Mouse (Mus musculus): Measurements from ENCODE around the gene Tufm. TPM values are rescaled to one million over a fixed set of nuclear protein-coding genes. Genes with fewer than 3 reads are reported as not detected.

Gene Tufm
- polyA plus RNA-seq, 1 experiment from 2014 or later, result 136 TPM

DNA sequence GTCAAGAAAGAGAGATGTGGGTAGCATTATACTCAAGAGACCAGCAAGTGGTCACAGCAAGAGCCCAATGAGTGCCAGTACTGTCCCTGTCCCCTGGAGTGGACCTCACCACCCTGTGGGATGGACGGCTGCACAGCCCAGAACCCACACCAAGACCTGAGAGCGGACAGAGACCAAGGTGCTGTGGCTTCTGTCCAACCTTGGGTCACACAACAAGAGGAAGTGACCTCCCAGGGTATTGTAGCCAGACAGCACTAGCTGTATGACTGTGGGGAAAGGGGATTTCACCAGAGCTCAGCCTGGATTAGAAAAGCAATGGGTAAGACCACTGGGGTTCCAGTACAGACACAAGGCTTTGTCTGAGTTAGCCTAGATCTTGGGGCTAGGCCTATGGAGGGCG is 34.9 kb upstream of the Tufm start:
- ATAC-seq, result no peak
- Histone ChIP-seq H3K4me3 (ENCODE audit: low read length) (no peak overlapping the region), H3K9me3 (ENCODE audit: control insufficient read depth, low read length) (no peaks in the 10 kb centered on the region), H3K27ac (ENCODE audit: low read depth, low read length) (no peak overlapping the region), H3K9ac (ENCODE audit: low read depth, low read length) (no peak overlapping the region), H3K4me2 (ENCODE audit: low read length) (no peak overlapping the region), H3K27me3 (replicated peaks; ENCODE audit: control insufficient read depth, insufficient read depth, low read length) (no peaks in the 10 kb centered on the region), H3K4me1 (ENCODE audit: control insufficient read depth, insufficient read depth, low read depth, low read length) (no peaks in the 10 kb centered on the region), H3K36me3 (ENCODE audit: control insufficient read depth, insufficient read depth, low read length) (peaks cover 4% of the 10 kb centered on the region; the same call in 1 of the 2 replicates)
- WGBS, result 91% methylated on average over 3 of the region's 3 CpGs

DNA sequence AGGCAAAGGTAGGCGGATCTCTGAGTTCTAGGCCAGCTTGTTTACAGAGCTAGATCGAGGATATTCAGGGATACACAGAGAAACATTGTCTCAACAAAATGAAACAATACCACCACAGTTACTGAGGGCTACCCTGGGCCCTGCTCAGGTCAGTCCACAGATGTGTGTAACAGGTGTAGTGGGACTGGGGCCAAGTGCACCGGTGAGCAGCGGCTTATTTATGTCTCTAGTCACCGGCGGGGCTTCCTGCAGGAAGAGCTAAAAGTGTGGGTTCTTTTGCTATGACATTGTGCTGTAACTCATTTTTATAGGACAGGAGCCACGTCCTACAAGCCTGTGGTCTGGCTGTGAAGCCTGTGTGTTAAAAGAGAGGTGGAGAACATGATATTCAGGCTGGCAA is 33.3 kb upstream of the Tufm start:
- H3K4me1 ChIP-seq (ENCODE audit: control insufficient read depth, insufficient read depth, low read depth, low read length), result no peaks in the 10 kb centered on the region
- no peaks in the 10 kb centered on the region for H3K27me3 ChIP-seq (replicated peaks; ENCODE audit: control insufficient read depth, insufficient read depth, low read length)
- H3K4me3 ChIP-seq (ENCODE audit: low read length), result no peak overlapping the region
- H3K27ac ChIP-seq (ENCODE audit: low read depth, low read length), result no peak overlapping the region
- no peak overlapping the region for H3K4me2 ChIP-seq (ENCODE audit: low read length)
- ATAC-seq, result no peak
- no peaks in the 10 kb centered on the region for H3K36me3 ChIP-seq (ENCODE audit: control insufficient read depth, insufficient read depth, low read length)
- H3K9me3 ChIP-seq (ENCODE audit: control insufficient read depth, low read length), result no peaks in the 10 kb centered on the region
- 77% methylated on average over 7 of the region's 7 CpGs for WGBS
- no peak overlapping the region for H3K9ac ChIP-seq (ENCODE audit: low read depth, low read length)

DNA sequence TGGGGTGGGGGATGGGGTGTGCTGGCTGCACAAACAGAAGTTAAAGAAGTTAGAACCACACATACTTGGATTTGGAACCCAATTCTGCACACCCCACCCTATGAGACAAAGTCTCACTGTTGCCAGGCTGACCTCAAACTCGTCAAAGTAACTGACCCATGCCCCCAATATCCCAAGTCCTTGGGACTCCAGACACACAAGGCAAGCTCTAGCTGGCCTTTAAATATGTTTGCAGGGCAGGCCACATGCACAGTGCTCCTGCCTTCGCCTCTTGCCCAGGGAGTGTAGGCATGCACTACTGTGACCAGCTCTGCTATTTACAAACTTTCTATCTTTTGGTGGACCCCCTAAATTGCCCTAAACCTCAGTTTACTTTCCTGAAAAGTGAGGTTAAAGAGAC is 31.9 kb upstream of the Tufm start:
- Histone ChIP-seq H3K4me3 (ENCODE audit: low read length) (no peak overlapping the region), H3K9ac (ENCODE audit: low read depth, low read length) (no peak overlapping the region), H3K4me1 (ENCODE audit: control insufficient read depth, insufficient read depth, low read depth, low read length) (no peaks in the 10 kb centered on the region), H3K36me3 (ENCODE audit: control insufficient read depth, insufficient read depth, low read length) (no peaks in the 10 kb centered on the region), H3K4me2 (ENCODE audit: low read length) (no peak overlapping the region), H3K27ac (ENCODE audit: low read depth, low read length) (no peak overlapping the region), H3K27me3 (replicated peaks; ENCODE audit: control insufficient read depth, insufficient read depth, low read length) (no peaks in the 10 kb centered on the region), H3K9me3 (ENCODE audit: control insufficient read depth, low read length) (no peaks in the 10 kb centered on the region)
- no peak for ATAC-seq
- 81% methylated on average over 2 of the region's 2 CpGs for WGBS

DNA sequence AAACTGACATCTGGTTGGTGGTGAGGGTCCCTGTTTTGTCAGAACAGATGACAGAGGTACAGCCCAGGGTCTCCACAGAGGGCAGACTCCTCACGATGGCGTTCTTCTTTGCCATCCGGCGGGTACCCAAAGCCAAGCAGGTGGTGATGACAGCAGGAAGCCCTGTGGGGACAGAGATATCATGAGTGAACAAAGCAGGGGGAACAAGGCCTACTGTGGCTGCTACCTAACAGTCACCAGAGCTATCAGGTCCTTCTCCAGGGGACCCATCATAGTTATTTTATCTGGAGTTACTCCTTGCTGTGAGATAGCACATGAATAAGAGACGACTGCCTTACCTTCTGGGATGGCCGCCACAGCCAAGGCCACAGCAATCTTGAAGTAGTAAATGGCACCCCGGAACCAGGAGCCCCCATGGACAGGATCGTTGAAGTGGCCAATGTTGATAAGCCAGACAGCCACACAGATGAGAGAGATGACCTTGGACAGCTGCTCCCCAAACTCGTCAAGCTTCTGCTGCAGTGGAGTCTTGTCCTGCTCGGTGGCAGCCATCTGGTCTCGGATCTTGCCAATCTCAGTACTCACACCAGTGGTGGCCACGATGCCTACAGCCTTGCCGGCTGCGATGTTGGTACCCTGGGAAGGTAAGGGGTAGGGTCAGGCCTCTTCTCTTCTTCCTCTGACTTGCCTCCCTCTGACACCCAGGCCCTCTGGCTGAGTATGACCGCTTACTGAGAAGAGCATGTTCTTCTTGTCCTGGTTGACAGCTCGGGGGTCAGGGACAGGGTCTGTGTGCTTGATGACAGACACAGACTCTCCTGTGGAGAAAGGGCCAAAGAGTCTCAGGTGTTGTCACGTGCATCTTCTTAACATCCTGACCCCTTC is 30.5 kb upstream of the Tufm start:
- no peaks in the 10 kb centered on the region for H3K36me3 ChIP-seq (ENCODE audit: control insufficient read depth, insufficient read depth, low read length)
- no peaks in the 10 kb centered on the region for H3K9me3 ChIP-seq (ENCODE audit: control insufficient read depth, low read length)
- H3K27ac ChIP-seq (ENCODE audit: low read depth, low read length), result no peak overlapping the region
- no peaks in the 10 kb centered on the region for H3K4me1 ChIP-seq (ENCODE audit: control insufficient read depth, insufficient read depth, low read depth, low read length)
- H3K4me2 ChIP-seq (ENCODE audit: low read length), result no peak overlapping the region
- ATAC-seq, result no peak
- no peak overlapping the region for H3K4me3 ChIP-seq (ENCODE audit: low read length)
- 87% methylated on average over 17 of the region's 17 CpGs for WGBS
- H3K9ac ChIP-seq (ENCODE audit: low read depth, low read length), result no peak overlapping the region
- no peaks in the 10 kb centered on the region for H3K27me3 ChIP-seq (replicated peaks; ENCODE audit: control insufficient read depth, insufficient read depth, low read length)

DNA sequence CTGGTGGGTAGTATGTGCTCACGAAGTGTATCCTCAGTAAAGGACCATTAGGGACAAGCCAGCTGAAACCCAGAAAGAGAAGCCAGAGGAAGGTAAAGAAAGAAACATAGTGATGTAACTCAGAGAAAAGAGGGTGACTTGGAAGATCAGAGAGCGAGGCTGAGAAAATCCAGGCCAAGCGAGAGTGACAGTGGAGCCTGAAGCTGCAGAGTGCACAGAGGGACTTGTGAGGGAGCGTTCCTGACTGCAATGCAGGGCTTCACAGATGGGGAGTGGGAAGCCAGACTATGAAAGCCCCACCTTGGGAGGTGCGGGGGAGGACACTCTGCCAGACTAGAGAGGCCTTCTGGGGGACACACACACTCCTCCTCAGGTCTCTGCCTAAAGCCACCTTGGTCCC is 28.9 kb upstream of the Tufm start:
- ATAC-seq, result no peak
- Histone ChIP-seq H3K9me3 (ENCODE audit: control insufficient read depth, low read length) (no peaks in the 10 kb centered on the region), H3K27ac (ENCODE audit: low read depth, low read length) (no peak overlapping the region), H3K36me3 (ENCODE audit: control insufficient read depth, insufficient read depth, low read length) (no peaks in the 10 kb centered on the region), H3K4me2 (ENCODE audit: low read length) (no peak overlapping the region), H3K4me1 (ENCODE audit: control insufficient read depth, insufficient read depth, low read depth, low read length) (no peaks in the 10 kb centered on the region), H3K9ac (ENCODE audit: low read depth, low read length) (no peak overlapping the region), H3K27me3 (replicated peaks; ENCODE audit: control insufficient read depth, insufficient read depth, low read length) (no peaks in the 10 kb centered on the region), H3K4me3 (ENCODE audit: low read length) (no peak overlapping the region)
- 77% methylated on average over 5 of the region's 5 CpGs for WGBS

DNA sequence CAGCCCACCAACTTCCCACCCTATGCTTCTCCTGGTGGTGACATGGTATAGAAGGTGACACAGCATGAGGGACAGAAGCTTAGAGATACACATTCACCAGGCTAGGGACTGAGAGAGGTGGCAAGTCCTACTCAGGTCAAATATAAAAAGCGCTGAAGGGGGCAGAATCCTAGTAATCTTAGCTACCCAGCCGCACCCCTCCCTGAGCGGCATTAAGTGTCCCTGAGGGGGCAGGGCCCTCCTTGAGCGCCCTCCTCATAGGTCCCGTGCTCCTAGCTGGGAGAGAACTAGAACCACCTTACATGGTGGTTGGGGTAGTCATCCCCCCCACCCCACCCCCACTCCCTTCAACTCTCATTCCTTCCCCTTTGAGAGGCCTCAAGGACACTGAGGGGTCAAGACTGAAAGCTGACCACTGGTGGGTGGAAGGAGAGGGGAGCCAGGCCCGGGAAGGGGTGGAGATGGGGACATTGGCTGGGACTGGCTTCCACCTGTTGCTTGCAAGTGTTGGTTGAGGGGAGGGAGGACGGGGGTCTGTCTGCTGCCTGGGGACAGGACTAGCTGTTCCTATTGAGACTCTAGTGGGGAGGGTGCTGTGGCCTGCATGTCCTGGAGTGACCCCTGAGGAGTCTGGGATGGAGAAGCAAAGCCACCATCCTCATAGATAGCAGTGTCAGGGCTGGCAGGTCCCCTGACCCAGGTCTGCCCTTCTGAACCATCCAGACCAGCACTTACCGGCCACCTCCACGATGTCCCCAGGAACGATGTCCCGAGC is 28.1 kb upstream of the Tufm start:
- H3K9me3 ChIP-seq (ENCODE audit: control insufficient read depth, low read length), result no peaks in the 10 kb centered on the region
- no peak overlapping the region for H3K4me3 ChIP-seq (ENCODE audit: low read length)
- no peak overlapping the region for H3K27ac ChIP-seq (ENCODE audit: low read depth, low read length)
- H3K27me3 ChIP-seq (replicated peaks; ENCODE audit: control insufficient read depth, insufficient read depth, low read length), result no peaks in the 10 kb centered on the region
- no peaks in the 10 kb centered on the region for H3K36me3 ChIP-seq (ENCODE audit: control insufficient read depth, insufficient read depth, low read length)
- no peak for ATAC-seq
- no peak overlapping the region for H3K9ac ChIP-seq (ENCODE audit: low read depth, low read length)
- H3K4me1 ChIP-seq (ENCODE audit: control insufficient read depth, insufficient read depth, low read depth, low read length), result no peaks in the 10 kb centered on the region
- H3K4me2 ChIP-seq (ENCODE audit: low read length), result no peak overlapping the region
- WGBS, result 88% methylated on average over 11 of the region's 11 CpGs

DNA sequence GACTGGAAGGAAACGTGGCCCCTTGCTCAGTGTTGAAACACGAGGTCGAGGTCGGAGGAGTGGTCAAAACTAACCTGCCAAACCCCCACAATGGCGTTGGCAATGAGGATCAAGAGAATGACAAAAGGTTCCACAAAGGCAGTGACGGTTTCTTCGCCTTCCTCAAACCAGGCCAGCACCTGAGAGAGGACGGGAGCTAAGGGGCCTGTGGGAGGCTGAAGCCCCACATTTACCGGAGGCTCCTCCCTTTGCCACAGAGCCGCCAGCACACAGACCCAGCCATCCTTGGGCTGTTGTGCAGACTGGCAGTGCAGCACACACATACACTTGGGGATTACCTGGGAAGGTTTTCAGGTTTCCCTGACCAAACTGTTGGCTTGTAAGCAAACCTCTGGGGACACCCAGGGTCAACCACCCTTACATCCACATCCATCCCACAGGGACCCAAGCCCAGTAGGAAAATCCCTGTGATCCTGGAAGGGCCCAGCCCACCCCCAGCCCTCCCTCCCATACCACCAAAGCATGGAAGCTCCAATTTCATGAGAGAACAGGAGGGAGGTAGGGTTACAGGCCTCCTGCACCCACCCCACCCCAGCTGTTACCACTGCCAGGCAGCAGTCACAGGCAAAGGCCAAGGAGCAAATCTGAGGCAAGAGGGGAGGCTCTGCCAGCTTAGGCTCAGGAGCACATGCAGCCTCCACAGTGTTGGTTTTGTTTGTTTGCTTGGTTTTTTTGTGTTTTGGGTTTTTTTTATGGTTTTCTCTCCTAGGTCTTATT is 26.4 kb upstream of the Tufm start:
- H3K27ac ChIP-seq (ENCODE audit: low read depth, low read length), result no peak overlapping the region
- ATAC-seq, result no peak
- no peaks in the 10 kb centered on the region for H3K4me1 ChIP-seq (ENCODE audit: control insufficient read depth, insufficient read depth, low read depth, low read length)
- no peak overlapping the region for H3K4me2 ChIP-seq (ENCODE audit: low read length)
- no peaks in the 10 kb centered on the region for H3K9me3 ChIP-seq (ENCODE audit: control insufficient read depth, low read length)
- no peak overlapping the region for H3K4me3 ChIP-seq (ENCODE audit: low read length)
- H3K27me3 ChIP-seq (replicated peaks; ENCODE audit: control insufficient read depth, insufficient read depth, low read length), result no peaks in the 10 kb centered on the region
- 49% methylated on average over 10 of the region's 10 CpGs for WGBS
- H3K36me3 ChIP-seq (ENCODE audit: control insufficient read depth, insufficient read depth, low read length), result no peaks in the 10 kb centered on the region
- no peak overlapping the region; the same call in 1 of the 2 replicates for H3K9ac ChIP-seq (ENCODE audit: low read depth, low read length)

DNA sequence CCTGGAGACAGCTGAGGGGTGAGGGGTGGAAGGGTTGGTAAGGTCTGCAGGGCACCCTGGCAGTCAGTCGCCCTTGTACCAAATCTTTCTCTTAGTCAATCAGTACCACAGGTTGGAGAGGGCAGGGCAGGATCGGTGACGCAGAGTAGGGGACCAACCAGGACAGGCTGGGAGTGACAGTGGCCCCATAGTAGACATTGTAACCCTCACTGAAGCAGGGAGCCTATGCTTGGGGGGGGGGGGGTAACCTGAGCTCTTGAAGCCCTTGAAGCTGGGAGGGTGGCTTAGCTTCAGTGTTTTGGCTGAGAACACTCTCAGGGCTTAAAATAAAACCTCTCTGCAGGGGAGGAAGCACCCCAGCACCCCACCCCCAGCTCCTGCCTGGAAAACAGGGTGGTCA is 25.5 kb upstream of the Tufm start:
- H3K9me3 ChIP-seq (ENCODE audit: control insufficient read depth, low read length), result no peaks in the 10 kb centered on the region
- H3K4me2 ChIP-seq (ENCODE audit: low read length), result no peak overlapping the region
- H3K4me3 ChIP-seq (ENCODE audit: low read length), result no peak overlapping the region
- no peak overlapping the region for H3K27ac ChIP-seq (ENCODE audit: low read depth, low read length)
- no peaks in the 10 kb centered on the region for H3K27me3 ChIP-seq (replicated peaks; ENCODE audit: control insufficient read depth, insufficient read depth, low read length)
- no peaks in the 10 kb centered on the region for H3K4me1 ChIP-seq (ENCODE audit: control insufficient read depth, insufficient read depth, low read depth, low read length)
- peaks cover 6% of the 10 kb centered on the region; the same call in 1 of the 2 replicates for H3K36me3 ChIP-seq (ENCODE audit: control insufficient read depth, insufficient read depth, low read length)
- H3K9ac ChIP-seq (ENCODE audit: low read depth, low read length), result no peak overlapping the region
- ATAC-seq, result no peak
- 82% methylated on average over 3 of the region's 3 CpGs for WGBS

DNA sequence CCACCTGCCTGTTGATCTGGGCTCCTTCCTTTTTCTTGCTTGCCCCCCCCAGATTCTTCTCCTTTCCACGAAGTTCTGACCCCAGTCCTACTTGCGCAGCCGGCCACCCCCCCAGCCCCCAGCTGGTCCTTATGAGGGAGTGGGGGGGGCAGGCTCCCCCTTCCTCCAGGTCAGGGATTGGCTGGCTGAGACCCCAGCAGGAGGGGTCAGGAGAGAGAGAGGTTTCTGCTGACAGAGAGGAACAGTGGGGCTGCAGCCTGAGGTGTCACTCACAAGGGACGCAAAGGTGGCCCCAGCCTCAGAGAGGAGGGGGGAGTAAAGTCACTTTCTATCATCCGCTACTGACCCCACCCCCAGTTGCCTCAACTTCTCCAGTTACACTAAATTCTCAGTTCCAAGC is 24.2 kb upstream of the Tufm start, which contains the start of gene Atp2a1:
TSS of gene Atp2a1 (minus strand) at position 105 of the 400 bp plus-strand sequence.
- Histone ChIP-seq H3K9ac (ENCODE audit: low read depth, low read length) (no peak within 1 kb of the TSS), H3K4me2 (ENCODE audit: low read length) (no peak within 1 kb of the TSS), H3K27ac (ENCODE audit: low read depth, low read length) (no peak within 1 kb of the TSS), H3K4me3 (ENCODE audit: low read length) (no peak within 1 kb of the TSS), H3K9me3 (ENCODE audit: control insufficient read depth, low read length) (no peaks in the 10 kb centered on the region), H3K36me3 (ENCODE audit: control insufficient read depth, insufficient read depth, low read length) (peaks cover 19% of the 10 kb centered on the region; the same call in 1 of the 2 replicates), H3K27me3 (replicated peaks; ENCODE audit: control insufficient read depth, insufficient read depth, low read length) (no peaks in the 10 kb centered on the region), H3K4me1 (ENCODE audit: control insufficient read depth, insufficient read depth, low read depth, low read length) (no peaks in the 10 kb centered on the region)
- 50% methylated on average over 5 of the region's 5 CpGs for WGBS
- no peak for ATAC-seq
